Comparison of ENCODE assay signal across 11 mouse cellular contexts in the genomic region with DNA sequence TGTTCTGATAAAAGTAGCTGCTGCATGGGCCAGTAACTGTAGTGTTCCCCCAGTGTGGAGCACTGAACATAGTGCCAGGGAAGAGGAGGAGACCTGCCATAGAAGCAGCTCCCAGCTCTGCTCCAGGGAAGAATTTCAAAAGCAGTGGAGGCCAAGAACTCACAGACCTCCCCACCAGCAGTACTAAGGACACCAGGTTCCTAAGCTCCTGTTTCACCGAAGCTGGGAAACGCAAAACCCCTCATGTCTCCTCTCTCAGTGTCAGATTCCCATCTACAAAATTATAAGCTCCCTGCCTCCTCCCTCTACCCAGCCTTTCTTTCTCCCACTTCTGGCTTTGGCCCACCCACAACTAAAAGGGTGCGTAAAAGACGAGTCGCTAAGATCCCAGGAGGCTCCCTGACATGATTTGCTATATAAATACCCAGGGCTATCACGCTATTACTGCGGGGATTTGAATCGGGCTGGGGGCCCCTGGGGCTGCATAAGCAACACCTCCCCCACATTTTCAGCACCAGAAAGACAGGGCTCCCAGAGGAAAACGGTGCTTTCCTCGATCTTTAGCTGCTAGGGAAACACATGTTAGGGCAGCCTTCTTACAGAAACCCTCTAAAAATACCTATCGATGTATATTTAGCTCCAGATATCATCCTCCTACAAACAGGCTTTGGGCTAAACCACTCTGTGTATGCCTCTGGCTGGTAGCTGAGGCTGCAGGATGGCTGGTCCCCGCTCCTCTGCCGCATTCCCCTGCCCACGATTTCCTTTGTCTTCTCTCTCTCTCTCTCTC.
DNase-seq lines count a peak whose midpoint lies in the region; ATAC-seq lines count a peak whose summit lies in the region.
"Had no signal": no experiment of that assay in that cellular context is flagged by ENCODE, and none has a peak within 500 bp of the region (broad histone marks: within the 10 kb centered on the region; RNA-seq: fewer than 3 reads in every experiment).

No protein-coding gene starts in this region.

- H3K27ac ChIP-seq in heart, embryonic 13.5 days (replicated peaks): peak overlapping the region; percentile 16
- H3K27ac ChIP-seq: intestine, embryonic 15.5 days; limb, embryonic 12.5 days had no signal

- WGBS in heart, embryonic 13.5 days: 24% methylated on average over 14 of the region's 14 CpGs

- DNase-seq in heart, postnatal 14 days: no peak
- DNase-seq in right cerebral cortex, adult 18-20 months: peak; percentile 46
- DNase-seq in right cerebral cortex, postnatal 4 days: no peak
- peak; percentile 36 to 57 for DNase-seq in left cerebral cortex, postnatal 36 days (ENCODE audit: low spot score in 2 of 2)
- no peak for DNase-seq in c-Kit-positive CD71-positive TER-119-positive erythroid progenitor cells, embryonic 14.5 days (ENCODE audit: low spot score)
- no peak for DNase-seq in retina, postnatal 1 day
- DNase-seq: adrenal gland, postnatal 25 days; thymus, postnatal 36 days had no signal

- peaks cover 13% of the 10 kb centered on the region; the same call in 1 of the 2 replicates for H3K4me1 ChIP-seq in heart, embryonic 13.5 days
- H3K4me1 ChIP-seq: intestine, embryonic 15.5 days had no signal

- H3K9ac ChIP-seq in heart, embryonic 13.5 days: peak overlapping the region; percentile 63; the same call in 1 of the 2 replicates
- H3K9ac ChIP-seq: intestine, embryonic 15.5 days; limb, embryonic 12.5 days had no signal

- no peaks in the 10 kb centered on the region for H3K9me3 ChIP-seq in heart, embryonic 13.5 days
- H3K9me3 ChIP-seq: intestine, embryonic 15.5 days; limb, embryonic 12.5 days had no signal

- H3K4me3 ChIP-seq in heart, embryonic 13.5 days: peak overlapping the region; percentile 19
- H3K4me3 ChIP-seq: intestine, embryonic 15.5 days; limb, embryonic 12.5 days had no signal

- intact Hi-C loops in heart, postnatal 14 days (cut with DNase I): no loop called here
- intact Hi-C loops in left cerebral cortex, postnatal 36 days (cut with DNase I): no loop called here

- H3K36me3 ChIP-seq in heart, embryonic 13.5 days: no peaks in the 10 kb centered on the region
- H3K36me3 ChIP-seq: intestine, embryonic 15.5 days; limb, embryonic 12.5 days had no signal

- ATAC-seq in heart, embryonic 13.5 days (ENCODE audit: extremely low read depth, insufficient number of reproducible peaks, low FRiP score, low TSS enrichment): no peak
- ATAC-seq: intestine, embryonic 15.5 days had no signal

- H3K27me3 ChIP-seq in heart, embryonic 13.5 days (replicated peaks): no peaks in the 10 kb centered on the region
- H3K27me3 ChIP-seq: intestine, embryonic 15.5 days; limb, embryonic 12.5 days had no signal

- H3K4me2 ChIP-seq in heart, embryonic 13.5 days: peak overlapping the region; percentile 59
- H3K4me2 ChIP-seq: intestine, embryonic 15.5 days; limb, embryonic 12.5 days had no signal

Comparison
In these comparisons a context has a peak if more than half of its experiments do, and no peak if none do; other contexts are left out.
1. DNase-seq: peak in right cerebral cortex, adult 18-20 months (single experiment) and left cerebral cortex, postnatal 36 days (2 of 2); none in heart, postnatal 14 days (0 of 2), right cerebral cortex, postnatal 4 days (single experiment), c-Kit-positive CD71-positive TER-119-positive erythroid progenitor cells, embryonic 14.5 days (single experiment) and retina, postnatal 1 day (single experiment).